Mouse (Mus musculus) mature B cell (primary cell): ENCODE measurements around the gene Rasa1.

Source experiments
- in situ Hi-C: fragments of 300-500 bp; cut with MboI; formaldehyde crosslinking; loops from 2 replicates; pipeline ENCODE4 v1.14.3; 2019

Gene Rasa1

DNA sequence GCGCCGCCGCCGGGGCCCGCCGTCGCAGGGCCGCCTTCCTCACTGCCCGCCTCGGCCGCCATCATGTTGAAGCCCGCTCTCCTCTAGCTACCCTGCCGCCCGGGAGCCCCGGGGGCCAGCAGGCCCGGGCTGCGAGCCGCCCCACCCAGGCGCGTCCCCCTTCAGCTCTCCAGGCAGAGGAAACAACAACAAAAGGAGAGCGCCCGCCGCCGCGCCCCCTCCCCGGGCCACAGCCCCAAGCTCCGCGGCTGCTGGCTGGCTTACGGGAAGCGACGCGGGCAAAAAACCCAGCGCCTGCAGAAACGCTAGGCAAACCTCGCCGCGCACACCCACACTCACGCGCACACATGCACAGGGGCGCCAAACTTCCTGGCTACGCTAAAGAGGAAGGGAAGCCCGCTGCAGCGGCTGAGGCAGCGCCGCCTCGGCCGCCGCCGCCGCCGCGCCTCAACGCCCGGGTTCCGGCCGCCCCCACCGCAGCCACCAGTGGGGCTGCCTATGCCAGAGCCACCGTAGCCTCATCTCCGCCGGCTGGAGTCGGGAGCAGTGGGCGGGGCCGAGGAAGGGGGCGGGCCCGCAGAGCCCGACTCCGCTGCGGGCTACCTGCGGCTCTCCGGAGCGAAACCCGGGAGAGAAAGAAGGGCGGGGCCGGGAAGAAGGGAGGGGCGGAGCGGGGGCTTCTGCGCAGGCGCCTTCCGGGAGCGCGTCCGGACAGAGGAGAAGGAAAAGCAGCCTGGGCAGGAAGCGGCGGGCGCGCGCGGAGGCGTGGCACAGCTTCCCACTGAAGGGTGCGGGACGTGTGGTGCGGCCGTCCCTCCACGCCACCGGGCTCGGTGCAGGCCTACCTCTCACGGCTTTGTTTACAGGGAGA lies at the start of gene Rasa1:
Gene Rasa1, minus strand, starts transcription at position 288 of the 871 bp plus-strand sequence.
- in situ Hi-C loops, result no loop called here

DNA sequence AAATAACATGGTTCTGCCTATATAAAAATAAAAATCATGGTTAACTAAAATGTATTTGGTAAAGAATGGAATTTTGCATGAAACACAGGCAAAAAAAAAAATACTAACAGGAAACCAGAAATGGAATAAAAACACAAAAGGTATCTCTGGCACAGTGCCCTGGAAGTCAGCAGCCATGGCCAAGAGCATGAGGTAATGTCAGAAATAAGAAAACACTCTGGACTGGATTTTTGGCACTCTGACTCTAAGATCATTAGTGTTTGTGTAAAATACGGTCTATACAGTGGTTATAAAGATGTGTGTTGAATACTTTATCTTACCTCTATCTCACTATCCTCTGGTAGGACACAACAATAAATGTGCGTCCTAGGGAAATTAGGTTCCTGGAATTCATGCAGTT lies 22.6 kb upstream of the Rasa1 start:
- in situ Hi-C loops, result no loop called here

DNA sequence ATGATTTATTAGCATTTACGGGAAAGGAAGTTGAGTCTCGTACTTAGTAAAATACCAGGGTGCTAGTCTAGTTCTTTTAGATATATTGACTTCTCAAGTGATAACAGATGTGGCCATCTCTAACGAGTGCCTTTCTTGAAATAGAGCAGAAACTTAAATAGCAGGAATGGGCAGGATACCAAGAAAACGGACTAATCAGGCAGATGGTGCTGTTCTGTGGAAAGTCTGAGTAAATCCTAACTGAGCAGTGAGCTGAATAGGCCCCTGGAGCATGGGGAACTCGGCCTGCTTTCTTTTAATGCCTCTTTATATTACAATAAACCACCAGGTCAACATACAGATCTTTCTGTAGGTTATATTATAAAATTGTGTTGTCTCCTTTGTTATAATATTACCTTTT lies 22.0 kb upstream of the Rasa1 start:
- in situ Hi-C loops, result no loop called here

DNA sequence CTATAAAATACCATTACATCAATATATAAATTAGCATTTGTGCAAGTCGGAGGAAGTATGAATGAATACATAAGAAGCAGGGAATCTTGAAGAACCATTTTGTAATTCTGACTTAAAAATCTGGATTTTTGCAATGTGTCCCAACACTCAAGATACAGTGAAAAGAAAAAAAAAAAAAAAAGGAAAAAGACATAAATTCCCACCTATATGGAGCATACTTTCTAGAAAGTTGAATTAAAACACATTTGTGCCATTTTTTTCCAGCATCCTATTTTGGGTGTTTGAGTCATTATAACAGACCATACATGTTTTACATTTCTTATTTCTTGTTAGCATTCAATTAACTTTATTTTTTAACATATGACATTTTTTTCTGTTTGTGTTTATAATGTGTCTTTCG lies 21.6 kb upstream of the Rasa1 start:
- in situ Hi-C loops, result no loop called here

DNA sequence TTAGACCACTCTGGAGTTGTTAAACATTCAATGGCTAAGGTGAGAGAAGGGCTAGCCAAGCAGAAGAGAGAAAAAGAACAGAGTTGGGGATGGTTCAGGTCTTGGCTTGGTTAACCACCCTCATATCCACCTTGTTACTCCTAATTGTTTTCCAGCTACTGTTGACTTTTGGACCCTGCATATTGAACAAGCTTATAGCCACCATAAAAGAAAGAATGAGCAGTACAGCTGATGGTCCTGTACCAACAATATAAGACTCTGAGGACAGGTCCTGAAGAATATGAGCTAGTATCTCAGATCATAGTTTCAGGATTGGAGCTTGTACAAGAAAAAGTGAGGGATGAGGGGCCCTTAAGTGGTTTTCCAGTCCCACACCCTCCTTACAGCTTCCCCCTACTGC lies 17.1 kb upstream of the Rasa1 start:
- in situ Hi-C loops, result no loop called here

DNA sequence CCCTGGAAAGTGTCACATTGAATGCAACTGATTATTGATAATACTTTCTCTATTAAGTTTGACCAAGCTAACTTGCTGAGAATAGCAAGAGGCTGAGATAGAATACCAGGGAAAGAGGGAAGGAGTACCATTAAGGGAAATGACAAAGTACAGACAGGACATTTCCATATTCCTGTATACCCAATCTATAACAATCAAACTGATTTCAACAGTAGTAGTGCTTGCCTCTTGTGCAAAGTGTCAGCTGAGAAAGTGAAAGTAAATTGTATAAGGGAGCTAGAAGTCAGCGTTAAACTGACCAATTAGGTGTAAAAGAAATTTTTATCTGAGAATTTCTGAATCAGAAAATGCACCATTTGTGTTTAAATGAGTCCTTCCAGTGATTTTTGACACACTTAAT lies 1.7 kb upstream of the Rasa1 start:
- in situ Hi-C loops, result no loop called here

DNA sequence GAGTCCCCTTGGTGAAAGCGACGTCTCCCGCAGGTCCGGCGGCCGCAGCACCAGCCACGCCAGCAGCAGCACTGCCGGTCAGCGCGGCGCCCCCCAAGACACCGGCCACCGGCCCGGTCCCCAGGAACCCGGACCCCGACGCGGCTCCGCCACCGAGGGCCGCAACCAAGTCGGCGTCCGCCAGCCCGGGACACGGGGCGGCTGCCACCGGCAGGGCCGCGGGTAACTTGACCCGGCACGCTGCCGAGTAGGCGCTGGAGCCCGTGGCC lies 422 bp downstream of the Rasa1 start:
- in situ Hi-C loops, result no loop called here

DNA sequence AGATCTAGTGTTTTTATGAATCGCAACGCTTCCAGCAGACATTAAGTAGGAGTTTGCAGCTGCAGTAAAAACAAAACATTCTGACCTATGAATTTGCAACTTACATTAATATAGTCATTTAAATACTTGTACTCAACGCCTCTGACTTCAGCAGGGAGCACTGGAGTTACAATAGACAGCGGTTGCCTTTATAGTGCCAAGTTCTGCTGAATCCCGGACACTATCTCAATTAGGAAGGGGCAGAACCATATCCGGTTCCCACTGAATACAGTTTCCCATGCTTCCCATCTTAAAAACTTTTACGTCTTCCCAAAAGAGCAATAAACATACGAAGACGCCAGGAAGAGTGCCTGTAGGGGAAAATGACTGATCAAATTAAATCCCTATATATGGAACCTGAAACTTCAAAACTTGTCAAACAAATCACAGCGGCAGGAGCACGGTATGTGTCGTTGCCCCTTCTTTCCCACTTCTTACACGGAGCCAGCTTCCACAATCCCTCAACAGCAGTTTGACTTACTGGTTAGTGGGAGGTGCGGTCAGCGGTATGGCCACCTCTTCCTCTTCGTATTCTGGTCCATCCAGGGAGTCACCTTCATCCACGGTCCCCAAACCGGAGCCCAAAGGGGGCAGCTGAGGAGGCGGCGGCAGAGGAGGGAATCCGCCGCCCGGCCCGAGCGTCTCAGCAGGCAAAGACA lies 905 bp downstream of the Rasa1 start:
- in situ Hi-C loops, result no loop called here

DNA sequence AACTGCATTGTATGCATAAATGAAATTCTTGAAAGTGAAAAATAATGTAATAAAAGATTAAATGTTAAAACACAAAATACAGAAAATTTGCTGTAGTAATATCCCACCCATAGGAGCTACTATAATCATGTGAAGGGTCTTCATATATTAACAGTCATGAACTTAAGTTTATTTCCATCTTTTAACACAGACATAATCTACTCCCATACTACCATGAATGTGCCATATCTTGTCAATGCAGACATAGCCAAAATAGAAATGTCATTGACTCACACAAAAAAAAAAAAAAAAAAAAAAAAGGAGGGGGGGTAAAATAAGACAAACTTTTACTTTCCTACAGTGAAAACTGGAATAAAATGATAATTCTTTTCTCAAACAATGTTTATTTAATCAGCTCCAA lies 6.3 kb downstream of the Rasa1 start:
- in situ Hi-C loops, result no loop called here

DNA sequence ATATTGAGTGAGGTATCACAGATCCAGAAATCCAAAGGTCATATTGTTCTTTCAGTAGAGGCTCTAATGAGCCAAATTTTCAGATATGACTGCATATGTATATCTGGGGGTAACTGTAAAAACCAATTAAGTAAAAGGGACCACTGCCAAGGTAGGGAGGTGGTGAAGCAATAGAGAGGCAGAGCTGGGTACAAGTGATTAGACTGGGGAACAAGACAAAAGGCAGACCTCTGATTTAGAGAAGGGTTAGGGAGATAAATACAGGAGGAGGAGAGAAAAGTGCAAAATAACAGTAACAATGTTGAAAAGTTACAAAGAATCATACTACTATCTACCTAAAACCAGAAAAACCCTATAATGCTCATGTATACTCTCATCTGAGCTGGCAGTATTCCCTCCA lies 10.0 kb downstream of the Rasa1 start:
- in situ Hi-C loops, result no loop called here

DNA sequence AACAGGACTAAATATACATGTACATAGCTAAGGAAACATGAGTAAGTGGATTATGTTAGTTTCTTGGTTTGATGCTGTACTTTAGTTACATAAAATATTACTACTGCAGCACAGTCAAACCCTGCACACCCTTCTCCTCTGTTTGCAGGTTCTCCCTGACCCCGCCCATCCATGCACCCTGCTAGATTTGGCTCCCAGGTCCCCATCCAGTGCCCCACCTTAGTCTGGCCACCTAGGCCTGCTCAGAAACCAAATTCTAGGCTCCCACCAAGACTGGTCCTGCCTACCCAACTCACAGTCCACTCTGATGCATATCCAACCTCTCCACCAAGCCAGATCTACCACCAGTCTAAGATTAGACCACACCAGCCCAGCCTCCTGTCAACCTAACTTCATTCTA lies 14.4 kb downstream of the Rasa1 start:
- in situ Hi-C loops, result no loop called here

DNA sequence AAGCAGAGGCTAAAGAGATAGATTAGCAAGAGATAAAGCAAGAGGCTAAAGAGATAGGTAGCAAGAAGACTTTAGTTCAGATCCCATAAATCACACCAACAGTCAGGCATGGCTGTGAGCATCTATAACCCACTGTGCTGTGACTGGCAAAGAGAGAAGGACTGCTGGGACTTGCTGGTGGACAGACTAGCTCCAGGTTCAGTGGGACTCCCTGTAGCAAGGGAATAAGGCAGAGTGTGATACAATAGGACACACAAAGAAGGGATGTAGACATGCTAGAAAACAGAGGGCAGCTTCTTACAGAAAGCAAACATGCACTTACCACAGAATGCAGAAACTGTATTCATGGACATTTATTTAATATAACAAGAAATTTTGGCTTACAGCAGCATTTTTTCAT lies 15.1 kb downstream of the Rasa1 start:
- in situ Hi-C loops, result no loop called here

DNA sequence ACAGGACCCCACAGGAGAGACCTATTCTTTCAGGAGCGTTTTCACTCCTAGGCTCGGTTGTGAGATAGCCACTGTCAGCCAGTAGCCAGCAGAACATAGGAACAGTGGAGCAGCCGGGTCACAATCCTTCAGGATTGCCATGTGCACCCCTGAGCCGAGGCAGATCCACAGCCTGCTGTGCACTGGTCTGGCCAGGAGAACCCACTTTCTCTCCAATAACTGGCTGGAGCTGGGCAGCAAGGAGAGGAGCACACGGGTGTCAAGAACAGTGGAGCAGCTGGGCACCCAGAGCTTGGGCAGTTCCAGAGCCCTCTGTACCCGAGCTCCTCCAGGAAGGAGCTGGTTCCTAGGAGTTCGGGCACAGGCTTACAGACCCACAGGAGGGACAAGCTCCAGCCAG lies 50.2 kb downstream of the Rasa1 start:
- in situ Hi-C loops, result no loop called here

DNA sequence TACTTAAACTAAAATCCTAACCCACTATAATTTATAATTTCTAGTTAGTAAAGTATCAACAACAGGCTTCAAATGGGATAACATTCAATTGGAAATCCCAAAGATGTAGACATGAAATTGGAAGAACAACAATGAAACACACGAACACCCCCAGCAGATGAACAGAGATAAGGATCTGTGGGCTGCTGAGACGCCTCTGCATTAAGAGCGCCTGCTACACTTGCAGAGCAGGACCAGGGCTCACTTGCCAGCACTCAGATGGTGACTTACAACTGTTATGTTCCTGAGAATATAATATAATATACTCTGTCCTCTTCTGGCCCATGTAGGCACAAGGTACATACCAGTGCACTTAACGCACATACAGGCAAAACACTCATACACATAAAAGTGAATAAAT lies 70.3 kb downstream of the Rasa1 start:
- in situ Hi-C loops, result no loop called here

DNA sequence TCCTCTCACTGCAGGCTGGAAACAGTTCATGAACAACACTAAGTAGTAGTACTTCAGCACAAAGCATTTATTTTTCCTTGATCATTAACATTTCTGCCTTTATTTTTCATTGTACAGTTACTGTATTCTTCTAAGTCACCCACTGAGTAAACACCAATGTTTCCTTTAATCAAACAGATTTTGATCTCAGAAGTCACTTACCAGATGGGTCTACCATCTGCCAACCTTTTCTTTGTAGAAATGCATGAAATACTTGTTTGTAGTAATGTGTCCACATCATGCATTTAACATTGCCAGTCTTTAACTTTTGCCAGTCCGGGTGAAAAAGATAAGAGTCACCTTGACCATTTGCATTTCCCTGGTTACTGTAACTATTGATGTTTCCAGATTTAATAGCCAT lies 78.6 kb downstream of the Rasa1 start:
- in situ Hi-C loops, result no loop called here

DNA sequence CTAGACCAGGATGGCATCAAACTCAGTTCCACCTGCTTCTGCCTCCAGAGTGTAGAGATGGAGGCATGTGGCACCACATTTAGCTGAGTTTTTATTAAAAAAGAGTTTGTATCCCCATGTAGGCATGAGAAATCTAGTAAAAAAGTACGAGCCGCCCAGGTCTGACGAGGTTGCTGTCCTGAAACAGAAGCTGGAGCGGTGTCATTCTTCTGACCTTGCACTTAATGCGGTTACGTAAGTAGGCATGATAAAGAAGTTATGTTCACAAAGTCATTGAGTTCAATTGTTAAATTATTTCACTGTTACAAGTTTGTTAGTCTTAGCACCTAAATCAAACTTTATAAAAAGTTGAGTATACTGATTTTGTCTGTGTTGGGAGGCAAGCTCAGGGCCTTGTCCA lies 80.3 kb downstream of the Rasa1 start:
- in situ Hi-C loops, result no loop called here

DNA sequence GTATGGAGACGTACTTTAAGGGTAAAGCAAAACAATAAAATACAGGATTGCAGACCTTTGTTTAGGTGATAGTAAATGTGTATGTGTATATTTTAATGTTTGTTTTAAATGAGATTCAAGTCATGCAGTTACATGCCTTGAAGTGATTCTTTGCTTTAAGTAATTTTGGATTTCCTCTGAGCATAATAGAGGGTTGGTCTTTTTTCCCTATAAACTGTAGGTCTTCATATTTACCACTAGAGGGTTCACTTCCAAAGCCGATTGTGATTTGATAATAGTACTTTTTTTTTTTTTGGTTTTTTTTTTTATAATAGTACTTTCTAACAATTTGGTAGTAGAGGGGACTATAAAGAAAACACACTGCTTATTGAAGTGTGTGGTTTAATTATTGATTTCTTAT lies 81.4 kb downstream of the Rasa1 start:
- in situ Hi-C loops, result no loop called here

DNA sequence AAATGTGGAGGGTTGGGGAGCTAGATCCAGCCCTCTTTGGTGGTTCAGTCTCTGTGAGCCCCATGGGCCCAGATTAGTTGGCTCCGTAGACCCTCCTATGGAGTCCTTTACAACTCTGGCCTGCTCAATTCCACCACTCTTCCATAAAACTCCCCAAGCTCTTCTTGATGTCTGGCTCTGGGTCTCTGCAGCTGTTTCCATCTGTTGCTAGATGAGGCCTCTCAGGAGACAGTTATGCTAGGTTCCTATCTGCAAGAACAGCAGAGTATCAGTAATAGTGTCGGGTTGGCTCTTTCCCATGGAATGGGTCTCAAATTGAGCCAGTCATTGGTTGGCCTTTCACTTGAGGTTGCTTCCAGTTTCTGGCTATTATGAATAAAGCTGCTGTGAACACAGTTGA lies 97.7 kb downstream of the Rasa1 start:
- in situ Hi-C loops, result no loop called here

DNA sequence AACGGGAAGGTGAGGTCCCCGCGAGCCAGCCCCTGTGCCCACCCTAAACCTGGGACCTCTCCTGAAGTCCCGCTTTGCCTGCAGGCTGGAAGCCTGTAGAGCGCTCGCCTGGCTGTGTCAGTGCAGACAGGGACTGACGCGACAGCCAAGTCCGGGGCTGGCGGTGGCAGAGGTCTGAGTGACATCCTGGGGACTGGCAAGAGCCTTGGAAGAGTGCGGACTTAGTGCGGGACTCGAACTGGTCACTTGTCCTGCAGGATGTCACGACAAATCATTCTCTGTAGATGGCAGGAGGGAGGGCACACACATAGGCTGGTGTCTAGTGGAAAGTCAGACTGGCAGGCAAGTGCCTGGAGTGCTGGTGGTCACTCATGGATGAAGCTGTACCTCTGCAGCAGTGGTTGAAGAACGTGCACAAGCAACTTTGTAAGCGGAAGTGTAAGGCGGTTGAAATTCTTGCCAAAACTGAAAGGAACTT lies 99.2 kb downstream of the Rasa1 start:
- in situ Hi-C loops, result no loop called here

DNA sequence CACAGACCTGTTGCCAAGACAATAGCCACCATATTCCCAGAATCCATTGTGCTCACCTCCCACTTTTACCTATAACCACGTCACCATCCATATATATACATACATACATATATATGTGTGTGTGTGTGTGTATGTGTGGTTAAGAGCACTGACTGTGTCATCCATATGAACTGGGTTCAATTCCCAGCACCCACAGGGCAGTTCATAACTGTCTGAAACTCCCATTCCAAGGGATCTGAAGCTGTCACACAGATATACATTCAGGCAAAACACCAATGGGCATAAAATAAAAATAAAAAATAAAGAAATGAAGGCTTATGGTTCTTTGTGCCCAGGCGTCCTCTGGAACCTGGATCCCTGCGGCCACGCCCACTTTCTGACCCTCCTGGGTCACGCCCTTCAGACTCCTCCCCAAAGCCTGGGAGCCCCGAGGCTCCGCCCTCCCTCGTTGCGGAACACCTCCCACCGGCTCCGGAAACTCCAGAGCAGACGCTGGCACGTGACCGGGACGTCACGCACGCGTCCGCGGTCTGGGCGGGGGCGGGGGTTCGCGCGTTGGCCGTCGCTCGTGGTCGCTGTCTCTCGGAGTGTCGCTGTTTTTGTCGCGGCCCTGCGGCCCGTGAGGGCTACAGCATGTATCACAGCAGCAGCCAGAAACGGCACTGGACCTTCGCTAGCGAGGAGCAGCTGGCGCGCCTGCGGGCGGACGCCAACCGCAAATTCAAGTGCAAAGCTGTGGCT lies 99.9 kb downstream of the Rasa1 start, which contains the start of gene Ccnh:
Gene Ccnh, plus strand, starts transcription at position 506 of the 741 bp plus-strand sequence.
- in situ Hi-C loops, result no loop called here
